Mouse (Mus musculus): ENCODE data around the gene Iqck. TPM values are rescaled to one million over a fixed set of nuclear protein-coding genes. Genes with fewer than 3 reads are reported as not detected.
A peak's percentile ranks its signal among the peaks of the same experiment; 100 is the strongest.

The Iqck gene
- polyA plus RNA-seq, 1 experiment from 2014 or later: 4.1 TPM

DNA sequence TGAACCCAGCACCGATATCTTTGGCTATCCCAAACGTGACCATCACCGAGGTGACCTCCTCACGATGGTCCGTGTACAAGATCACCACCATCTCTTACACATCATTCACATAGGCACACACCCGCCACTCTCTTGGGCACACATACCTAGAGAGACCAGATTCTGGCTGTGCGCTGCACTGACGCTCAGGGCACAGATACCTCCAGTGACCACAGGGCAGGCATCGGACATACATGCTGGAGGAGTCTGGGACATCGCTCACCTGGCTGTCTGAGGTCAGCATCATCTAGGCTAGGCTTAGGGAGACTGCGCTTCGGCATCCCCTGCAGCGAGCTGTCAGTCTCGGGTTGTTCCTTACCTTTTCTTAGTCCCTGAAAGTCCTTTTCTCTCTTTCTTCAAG is 140.1 kb downstream of the Iqck start:
- peaks cover 50% of the 10 kb centered on the region for H3K4me1 ChIP-seq (replicated peaks)
- WGBS: 12% methylated on average over 14 of the region's 14 CpGs
- no peaks in the 10 kb centered on the region for H3K36me3 ChIP-seq
- H3K4me2 ChIP-seq (replicated peaks): peak overlapping the region; percentile 89
- peak overlapping the region; percentile 80; the same call in 1 of the 2 replicates for H3K9ac ChIP-seq (replicated peaks)
- ATAC-seq: peak; percentile 34
- peak overlapping the region; percentile 63 for H3K4me3 ChIP-seq (replicated peaks)
- no peaks in the 10 kb centered on the region for H3K9me3 ChIP-seq
- no peak overlapping the region for H3K27ac ChIP-seq
- H3K27me3 ChIP-seq: no peaks in the 10 kb centered on the region

- Histone ChIP-seq H3K4me2 (replicated peaks) (peak overlapping the region; percentile 89), H3K4me1 (replicated peaks) (peaks cover 44% of the 10 kb centered on the region), H3K36me3 (no peaks in the 10 kb centered on the region), H3K9ac (replicated peaks) (no peak overlapping the region), H3K27me3 (no peaks in the 10 kb centered on the region), H3K4me3 (replicated peaks) (peak overlapping the region; percentile 63; the same call in 1 of the 2 replicates), H3K9me3 (no peaks in the 10 kb centered on the region), H3K27ac (no peak overlapping the region)
- ATAC-seq: peak; percentile 43
- WGBS: 7% methylated on average over 13 of the region's 13 CpGs
Observed at GRCm38 (mm10) chr7:118996137-118996837, 140.7 kb downstream of the Iqck start.

- H3K4me2 ChIP-seq (replicated peaks): no peak overlapping the region
- H3K27ac ChIP-seq: no peak overlapping the region
- H3K36me3 ChIP-seq: no peaks in the 10 kb centered on the region
- H3K4me1 ChIP-seq (replicated peaks): peaks cover 10% of the 10 kb centered on the region
- no peak overlapping the region for H3K4me3 ChIP-seq (replicated peaks)
- no peak overlapping the region for H3K9ac ChIP-seq (replicated peaks)
- no peaks in the 10 kb centered on the region for H3K9me3 ChIP-seq
- no peaks in the 10 kb centered on the region for H3K27me3 ChIP-seq
- 73% methylated on average over 2 of the region's 2 CpGs for WGBS
- ATAC-seq: no peak
Observed at GRCm38 (mm10) chr7:118999857-119000256, 144.3 kb downstream of the Iqck start.

DNA sequence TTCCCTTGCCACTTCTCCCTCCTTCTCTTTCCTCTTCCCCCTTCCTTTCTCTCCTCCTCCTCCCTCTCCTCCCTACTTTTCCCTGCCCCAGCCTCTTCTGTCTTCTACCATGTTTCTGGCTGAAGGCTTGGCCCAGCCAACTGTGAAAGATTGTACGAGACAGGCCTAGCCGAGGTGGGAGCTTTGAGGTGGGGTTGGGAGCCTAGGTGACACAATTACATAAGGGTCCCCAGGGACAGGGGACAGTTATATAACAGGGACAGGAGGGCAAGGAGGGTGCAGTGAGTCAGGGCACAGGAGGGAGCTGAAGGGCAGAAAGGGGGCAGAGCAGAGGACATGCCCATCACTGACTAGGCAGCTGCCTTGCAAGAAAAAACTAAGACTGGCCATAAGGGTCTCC is 146.4 kb downstream of the Iqck start:
- Histone ChIP-seq H3K27ac (no peak overlapping the region), H3K4me3 (replicated peaks) (no peak overlapping the region)
- WGBS: 49% methylated on average over 2 of the region's 2 CpGs

GRCm38 (mm10) chr7:119002501-119002900 is 146.9 kb downstream of the Iqck start:
- H3K4me2 ChIP-seq (replicated peaks): no peak overlapping the region
- no peak for ATAC-seq
- H3K9me3 ChIP-seq: no peaks in the 10 kb centered on the region
- no peak overlapping the region for H3K27ac ChIP-seq
- H3K36me3 ChIP-seq: no peaks in the 10 kb centered on the region
- 67% methylated on average over 2 of the region's 2 CpGs for WGBS
- H3K4me1 ChIP-seq (replicated peaks): no peaks in the 10 kb centered on the region
- no peaks in the 10 kb centered on the region for H3K27me3 ChIP-seq
- no peak overlapping the region for H3K4me3 ChIP-seq (replicated peaks)
- H3K9ac ChIP-seq (replicated peaks): no peak overlapping the region

More for the DNA sequence above, 146.4 kb downstream of the Iqck start:
- no peak overlapping the region for H3K9ac ChIP-seq (replicated peaks)
- H3K4me1 ChIP-seq (replicated peaks): no peaks in the 10 kb centered on the region
- no peak for ATAC-seq
- no peak overlapping the region for H3K4me2 ChIP-seq (replicated peaks)
- no peaks in the 10 kb centered on the region for H3K9me3 ChIP-seq
- no peaks in the 10 kb centered on the region for H3K36me3 ChIP-seq
- no peaks in the 10 kb centered on the region for H3K27me3 ChIP-seq

- 18% methylated on average over 5 of the region's 5 CpGs for WGBS
- Histone ChIP-seq H3K9ac (replicated peaks) (no peak overlapping the region), H3K4me3 (replicated peaks) (no peak overlapping the region), H3K9me3 (no peaks in the 10 kb centered on the region), H3K36me3 (no peaks in the 10 kb centered on the region), H3K4me2 (replicated peaks) (no peak overlapping the region), H3K4me1 (replicated peaks) (no peaks in the 10 kb centered on the region), H3K27me3 (no peaks in the 10 kb centered on the region; the same call in 1 of the 2 replicates), H3K27ac (no peak overlapping the region)
- peak; percentile 62 for ATAC-seq
Observed at GRCm38 (mm10) chr7:119010854-119011529, 155.4 kb downstream of the Iqck start.

- H3K4me3 ChIP-seq (replicated peaks): no peak overlapping the region
- WGBS: 4% methylated on average over 3 of the region's 3 CpGs
- no peaks in the 10 kb centered on the region for H3K4me1 ChIP-seq (replicated peaks)
- H3K9me3 ChIP-seq: no peaks in the 10 kb centered on the region
- no peak overlapping the region for H3K9ac ChIP-seq (replicated peaks)
- no peak overlapping the region for H3K4me2 ChIP-seq (replicated peaks)
- no peaks in the 10 kb centered on the region for H3K36me3 ChIP-seq
- no peaks in the 10 kb centered on the region; the same call in 1 of the 2 replicates for H3K27me3 ChIP-seq
- no peak overlapping the region for H3K27ac ChIP-seq
- no peak for ATAC-seq
Observed at GRCm38 (mm10) chr7:119015736-119016135, 160.2 kb downstream of the Iqck start.

DNA sequence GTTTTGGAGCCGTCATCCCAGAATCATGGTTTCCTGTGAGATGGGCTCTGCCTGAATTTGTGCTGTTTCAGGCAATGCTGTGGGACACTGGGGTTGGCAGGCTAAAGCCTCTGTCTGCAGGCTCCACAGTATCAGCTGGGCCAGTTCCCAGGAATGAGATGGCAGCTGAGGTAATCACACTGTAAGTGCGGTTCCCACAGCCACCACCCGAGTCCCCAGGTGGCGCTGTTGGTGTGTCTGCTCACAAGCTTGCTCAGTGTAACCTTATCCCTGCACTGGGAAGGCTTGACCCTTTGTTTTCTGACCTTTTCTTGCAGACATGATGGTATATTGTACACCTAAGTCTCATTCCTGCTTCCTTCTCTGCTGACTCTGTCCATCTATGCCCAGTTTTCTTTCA is 164.0 kb downstream of the Iqck start:
- ATAC-seq: peak; percentile 76
- H3K27me3 ChIP-seq: no peaks in the 10 kb centered on the region
- H3K9ac ChIP-seq (replicated peaks): no peak overlapping the region
- H3K4me1 ChIP-seq (replicated peaks): no peaks in the 10 kb centered on the region
- H3K36me3 ChIP-seq: no peaks in the 10 kb centered on the region
- no peak overlapping the region for H3K4me3 ChIP-seq (replicated peaks)
- no peak overlapping the region for H3K4me2 ChIP-seq (replicated peaks)
- 18% methylated on average over 4 of the region's 4 CpGs for WGBS
- no peak overlapping the region for H3K27ac ChIP-seq
- no peaks in the 10 kb centered on the region for H3K9me3 ChIP-seq

Other genes with a start within 250 kb of the Iqck start
- 138 and 140 TPM in 2 replicates for gene Gde1, start 150.0 kb upstream of the Iqck start, polyA plus RNA-seq (2015; fragmentation: Nextera tagmentation; extraction: Ambion mirVana)
- 35.9 and 37.4 TPM in 2 replicates for gene Ccp110, start 143.2 kb upstream of the Iqck start, polyA plus RNA-seq (2015; fragmentation: Nextera tagmentation; extraction: Ambion mirVana)
- gene Vps35l, start 115.5 kb upstream of the Iqck start, polyA plus RNA-seq (2015; fragmentation: Nextera tagmentation; extraction: Ambion mirVana): 94.0 and 97.5 TPM in 2 replicates
- 105 and 113 TPM in 2 replicates for gene Knop1, start 502 bp downstream of the Iqck start, polyA plus RNA-seq (2015; fragmentation: Nextera tagmentation; extraction: Ambion mirVana)
- gene Gprc5b, start 139.5 kb downstream of the Iqck start, polyA plus RNA-seq (2015; fragmentation: Nextera tagmentation; extraction: Ambion mirVana): 7.2 and 7.6 TPM in 2 replicates